Mouse (Mus musculus) CH12.LX (cell line): ENCODE data around the gene Creb3l2. TPM values are rescaled to one million over a fixed set of nuclear protein-coding genes. Genes with fewer than 3 reads are reported as not detected.
A peak's percentile ranks its signal among the peaks of the same experiment; 100 is the strongest.

Source experiments
- DNase-seq: peaks from one replicate; pipeline ENCODE4 v3.0.0-alpha.2; 2013; ENCODE audit errors: extremely low read depth
- H3K27ac ChIP-seq: 2 replicates; pipeline ENCODE4 v1.5.1; 2012; ENCODE audit warnings: low read depth, mild to moderate bottlenecking, control low read depth, moderate library complexity; ENCODE audit not compliant: insufficient read depth
- H3K27me3 ChIP-seq: replicated peaks from 2 replicates; pipeline ENCODE3; 2012; ENCODE audit warnings: inconsistent platforms
- H3K36me3 ChIP-seq, 2 experiments: replicated peaks in 1 of 2; 2 replicates each; pipeline versions ENCODE3 to v1.6.1; 2012; ENCODE audit warnings: inconsistent platforms in 1 of 2, low read length in 1 of 2, mild to moderate bottlenecking in 1 of 2, mixed read lengths in 1 of 2, moderate library complexity in 1 of 2; ENCODE audit not compliant: control insufficient read depth in 1 of 2, insufficient read depth in 1 of 2
- H3K4me1 ChIP-seq, 2 experiments: 2 replicates each; pipeline ENCODE4 v1.6.1; 2012; ENCODE audit warnings: inconsistent platforms in 1 of 2, moderate library complexity in 1 of 2; ENCODE audit not compliant: insufficient read depth in 2 of 2, control insufficient read depth in 1 of 2
- H3K4me2 ChIP-seq: 2 replicates; pipeline ENCODE4 v1.6.1; 2012; ENCODE audit warnings: low read depth, mild to moderate bottlenecking, control low read depth; ENCODE audit not compliant: poor library complexity, insufficient read depth, severe bottlenecking
- H3K4me3 ChIP-seq, 3 experiments: fragments of 150-350 bp in 1 of 3; sonication (generic) in 1 of 3; replicated peaks in 1 of 3; 2 replicates each; pipeline versions ENCODE3 to v1.5.1; 2011 to 2012; ENCODE audit warnings: low read depth in 2 of 3, low read length in 2 of 3, mild to moderate bottlenecking in 2 of 3, moderate library complexity in 2 of 3, control low read depth in 1 of 3, improper control_type of control experiment in 1 of 3, inconsistent platforms in 1 of 3, mixed read lengths in 1 of 3; ENCODE audit not compliant: poor library complexity in 1 of 3
- H3K79me2 ChIP-seq: replicated peaks from 2 replicates; pipeline ENCODE4 v1.6.1; 2012; ENCODE audit warnings: mild to moderate bottlenecking, moderate library complexity; ENCODE audit not compliant: control insufficient read depth, poor library complexity, insufficient read depth, severe bottlenecking; ENCODE audit errors: extremely low read depth
- H3K9ac ChIP-seq: 2 replicates; pipeline ENCODE4 v1.6.1; 2012; ENCODE audit warnings: low read depth, mild to moderate bottlenecking, control low read depth, moderate library complexity; ENCODE audit not compliant: insufficient read depth
- H3K9me3 ChIP-seq: replicated peaks from 2 replicates; pipeline ENCODE3; 2012; ENCODE audit warnings: low read length, inconsistent platforms, mixed read lengths
- BHLHE40 ChIP-seq: IDR thresholded peaks from 2 replicates; pipeline ENCODE4 v1.6.1; 2011; ENCODE audit warnings: mild to moderate bottlenecking, low read depth, low read length, improper control_type of control experiment
- CHD1 ChIP-seq: IDR thresholded peaks from 2 replicates; pipeline ENCODE4 v1.6.1; 2012; ENCODE audit warnings: low read depth, low read length, improper control_type of control experiment, inconsistent platforms
- CTCF ChIP-seq, 2 experiments: IDR thresholded peaks in 1 of 2; conservative IDR thresholded peaks in 1 of 2; 2 replicates each; pipeline ENCODE4 v1.5.1; 2011 to 2012; ENCODE audit warnings: low read depth in 2 of 2, low read length in 2 of 2, improper control_type of control experiment in 1 of 2, inconsistent platforms in 1 of 2, mild to moderate bottlenecking in 1 of 2, moderate library complexity in 1 of 2
- ELF1 ChIP-seq: IDR thresholded peaks from 2 replicates; pipeline ENCODE4 v1.6.1; 2014; ENCODE audit warnings: low read depth, mild to moderate bottlenecking, inconsistent platforms, low read length, improper control_type of control experiment
- EP300 ChIP-seq: IDR thresholded peaks from 2 replicates; pipeline ENCODE4 v1.6.1; 2011; ENCODE audit warnings: low read length, improper control_type of control experiment
- ETS1 ChIP-seq: conservative IDR thresholded peaks from 2 replicates; pipeline ENCODE4 v1.6.1; 2012; ENCODE audit warnings: low read depth, mild to moderate bottlenecking, inconsistent platforms, low read length, improper control_type of control experiment, moderate library complexity
- JUND ChIP-seq: conservative IDR thresholded peaks from 2 replicates; pipeline ENCODE4 v1.6.1; 2011; ENCODE audit warnings: low read depth, low read length, improper control_type of control experiment
- MAX ChIP-seq: IDR thresholded peaks from 2 replicates; pipeline ENCODE4 v1.6.1; 2011; ENCODE audit warnings: low read length, improper control_type of control experiment
- MAZ ChIP-seq: IDR thresholded peaks from 2 replicates; pipeline ENCODE4 v1.6.1; 2012; ENCODE audit warnings: low read depth, mild to moderate bottlenecking, inconsistent platforms, low read length, improper control_type of control experiment, moderate library complexity
- MXI1 ChIP-seq: IDR thresholded peaks from 2 replicates; pipeline ENCODE4 v1.6.1; 2011; ENCODE audit warnings: mild to moderate bottlenecking, low read depth, low read length, improper control_type of control experiment
- MYC ChIP-seq: IDR thresholded peaks from 2 replicates; pipeline ENCODE4 v1.6.1; 2011; ENCODE audit warnings: low read depth, mild to moderate bottlenecking, improper control_type of control experiment, low read length
- NELFE ChIP-seq: IDR thresholded peaks from 2 replicates; pipeline ENCODE4 v1.6.1; 2011; ENCODE audit warnings: low read depth, low read length, improper control_type of control experiment
- NRF1 ChIP-seq: IDR thresholded peaks from 2 replicates; pipeline ENCODE4 v1.6.1; 2014; ENCODE audit warnings: low read depth, mild to moderate bottlenecking, inconsistent platforms, low read length, improper control_type of control experiment, moderate library complexity
- POLR2A ChIP-seq: IDR thresholded peaks from 2 replicates; pipeline ENCODE4 v1.6.1; 2011; ENCODE audit warnings: low read depth, mild to moderate bottlenecking, improper control_type of control experiment, low read length
- RAD21 ChIP-seq: IDR thresholded peaks from 2 replicates; pipeline ENCODE4 v1.6.1; 2011; ENCODE audit warnings: low read depth, mild to moderate bottlenecking, low read length, improper control_type of control experiment, moderate library complexity
- RCOR1 ChIP-seq: conservative IDR thresholded peaks from 2 replicates; pipeline ENCODE4 v1.6.1; 2012; ENCODE audit warnings: low read depth, mild to moderate bottlenecking, inconsistent platforms, low read length, improper control_type of control experiment
- SIN3A ChIP-seq: IDR thresholded peaks from 2 replicates; pipeline ENCODE4 v1.6.1; 2012; ENCODE audit warnings: low read length, improper control_type of control experiment, inconsistent platforms
- SMC3 ChIP-seq: IDR thresholded peaks from 2 replicates; pipeline ENCODE4 v1.6.1; 2011; ENCODE audit warnings: low read depth, low read length, improper control_type of control experiment
- ZKSCAN1 ChIP-seq: IDR thresholded peaks from 2 replicates; pipeline ENCODE4 v1.6.1; 2012; ENCODE audit warnings: low read depth, inconsistent platforms, low read length, improper control_type of control experiment, borderline replicate concordance
- ZMIZ1 ChIP-seq: IDR thresholded peaks from 2 replicates; pipeline ENCODE4 v1.6.1; 2012; ENCODE audit warnings: low read depth, mild to moderate bottlenecking, inconsistent platforms, low read length, improper control_type of control experiment
- ZNF384 ChIP-seq: IDR thresholded peaks from 2 replicates; pipeline ENCODE4 v1.6.1; 2012; ENCODE audit warnings: low read depth, low read length, improper control_type of control experiment, inconsistent platforms
- dilution Hi-C: fragments of 300-500 bp; cut with MboI; formaldehyde crosslinking; loops from 2 replicates; pipeline ENCODE4 v1.14.3; 2020; ENCODE audit warnings: low sequenced_read_pairs; ENCODE audit not compliant: extremely low pct_unique_long_range_greater_than_20kb, extremely low pct_ligation_motif_present
- in situ Hi-C: fragments of 300-500 bp; cut with MboI; formaldehyde crosslinking; loops from 3 replicates; pipeline ENCODE4 v1.14.3; 2019; ENCODE audit warnings: low sequenced_read_pairs, low pct_ligation_motif_present, low pct_unique_long_range_greater_than_20kb, mixed read lengths
- polyA plus RNA-seq: library from polyadenylated mRNA; unstranded; fragments of >175 nt; gene quantifications from 2 replicates; pipeline ENCODE4 v1.2.1, GENCODE M21; 2012; ENCODE audit warnings: low read depth; ENCODE audit not compliant: insufficient read length
- total RNA-seq, 2 experiments: library from RNA; depleted of rRNA; stranded (reverse); fragments of 300-350 nt in 1 of 2; fragments of >200 nt in 1 of 2; gene quantifications; 2 replicates each; pipeline ENCODE4 v1.2.3; 2012 to 2014

Creb3l2 gene
- total and polyA plus RNA-seq, 3 experiments, result 1.5 to 8.5 (median 7.0) TPM

DNA sequence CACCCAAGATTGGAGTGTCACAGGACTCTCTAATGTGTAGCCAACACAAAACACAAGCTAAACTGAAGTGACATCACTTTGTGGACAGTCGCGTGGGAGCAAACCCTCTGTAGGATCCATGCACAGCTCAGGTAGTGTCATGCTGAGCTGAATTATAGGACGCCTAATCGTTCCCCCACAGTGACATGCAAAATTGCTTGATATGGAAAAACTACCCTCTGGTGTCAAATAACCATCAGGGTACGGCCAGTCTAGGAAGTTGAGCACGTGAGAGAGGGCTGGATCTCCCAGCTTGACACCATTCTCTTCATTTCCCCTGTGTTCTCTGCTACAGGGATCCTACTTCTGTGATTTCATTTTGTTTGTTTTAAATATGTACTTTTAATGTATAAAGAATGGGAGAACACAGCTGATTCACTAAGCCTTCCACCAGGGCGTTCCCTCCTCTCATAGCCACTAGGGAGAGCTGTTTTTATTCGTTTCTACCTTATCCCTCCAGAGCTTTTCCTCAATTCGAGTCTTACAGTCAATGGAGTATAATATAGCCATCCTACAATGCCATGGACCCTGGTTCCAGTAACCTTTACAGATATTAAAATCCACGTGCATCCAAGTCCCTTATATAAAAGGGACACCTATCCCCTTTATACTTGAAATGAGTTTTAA is 16.2 kb upstream of the Creb3l2 start:
- Histone ChIP-seq H3K9me3 (no peaks in the 10 kb centered on the region), H3K36me3 (no peaks in the 10 kb centered on the region), H3K79me2 (no peaks in the 10 kb centered on the region), H3K27me3 (no peaks in the 10 kb centered on the region), H3K4me1 (peaks cover 7 to 18% of the 10 kb centered on the region in 2 experiments; a peak in 3 of 4 replicates), H3K4me2 (peak overlapping the region; percentile 45; the same call in 1 of the 2 replicates), H3K4me3 (no peak overlapping the region), H3K27ac (no peak overlapping the region), H3K9ac (0 out of 2 replicates have a peak overlapping the region, but pooled peaks have one; percentile 24)
- no peak for DNase-seq
- TF ChIP-seq ZMIZ1, result no peak
- no peak for TF ChIP-seq RCOR1
- TF ChIP-seq ETS1, result no peak
- no peak for TF ChIP-seq ZNF384
- TF ChIP-seq CHD1, result no peak
- peak; percentile 68 for TF ChIP-seq BHLHE40
- no peak for TF ChIP-seq ELF1
- TF ChIP-seq EP300, result no peak
- TF ChIP-seq RAD21, result peak; percentile 43
- no peak for TF ChIP-seq ZKSCAN1
- no peak for TF ChIP-seq NRF1
- peak; percentile 18 to 67; a peak in 3 of 4 replicates for TF ChIP-seq CTCF (conservative IDR thresholded peaks at IDR 0.05 in 1 of 2, IDR thresholded peaks at IDR 0.05 in 1 of 2; ENCODE audit: low read depth in 2 of 2, low read length in 2 of 2)
- no peak for TF ChIP-seq JUND
- TF ChIP-seq MXI1, result no peak
- TF ChIP-seq SIN3A, result no peak
- TF ChIP-seq POLR2A, result no peak
- no peak for TF ChIP-seq MAX
- TF ChIP-seq NELFE, result no peak
- TF ChIP-seq MYC, result no peak
- no peak for TF ChIP-seq MAZ
- peak; percentile 39 for TF ChIP-seq SMC3
- in situ Hi-C loops, result loop anchor here (10.0 kb wide), 1 partner anchor 263 kb away; no protein-coding TSS in a partner anchor
- dilution Hi-C loops, result no loop called here

GRCm38 (mm10) chr6:37455540-37455939 is 13.6 kb upstream of the Creb3l2 start:
- no peaks in the 10 kb centered on the region for H3K27me3 ChIP-seq
- H3K36me3 ChIP-seq, result no peaks in the 10 kb centered on the region
- dilution Hi-C loops (no loop called here), in situ Hi-C loops (loop anchor here (10.0 kb wide), 1 partner anchor 261 kb away; no protein-coding TSS in a partner anchor)
- TF ChIP-seq MYC, result no peak
- H3K4me2 ChIP-seq, result no peak overlapping the region
- no peaks in the 10 kb centered on the region for H3K9me3 ChIP-seq
- H3K4me1 ChIP-seq, result peaks cover 7 to 18% of the 10 kb centered on the region in 2 experiments; a peak in 3 of 4 replicates
- no peak for DNase-seq
- H3K27ac ChIP-seq, result no peak overlapping the region
- H3K4me3 ChIP-seq, result no peak overlapping the region
- no peaks in the 10 kb centered on the region for H3K79me2 ChIP-seq
- H3K9ac ChIP-seq, result no peak overlapping the region
